Mouse (Mus musculus): ENCODE results near the gene Ipo8. TPM values are rescaled to one million over a fixed set of nuclear protein-coding genes. Genes with fewer than 3 reads are reported as not detected.
A peak's percentile ranks its signal among the peaks of the same experiment; 100 is the strongest.

Ipo8 gene
- total RNA-seq, 1 experiment: 35.8 TPM

DNA sequence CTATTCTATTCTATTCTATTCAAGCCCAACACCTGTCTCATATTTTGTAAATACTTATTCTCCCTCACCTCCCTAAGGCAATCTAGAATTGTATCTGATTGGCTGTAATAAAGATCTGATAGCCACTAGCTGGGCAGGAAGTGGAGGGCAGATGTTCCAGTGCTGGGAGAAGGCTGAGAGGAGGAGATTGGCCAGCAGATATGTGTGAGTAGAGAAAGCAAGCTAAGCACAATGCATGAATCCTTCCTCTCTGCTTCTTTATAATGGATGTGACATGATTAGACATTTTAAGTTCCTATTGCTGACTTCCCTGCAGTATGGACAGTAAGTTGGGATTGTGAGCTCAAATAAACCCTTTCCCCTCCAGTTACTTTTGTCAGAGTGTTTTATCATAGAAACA, 7.2 kb upstream of the Ipo8 start:
- H3K9me3 ChIP-seq (ENCODE audit: control insufficient read depth, insufficient read depth, low read depth, low read length): no peaks in the 10 kb centered on the region
- peaks cover 2% of the 10 kb centered on the region; the same call in 1 of the 2 replicates for H3K36me3 ChIP-seq (ENCODE audit: control insufficient read depth, insufficient read depth, low read length, poor library complexity, severe bottlenecking)
- no peak overlapping the region for H3K9ac ChIP-seq (ENCODE audit: insufficient read depth, low read depth, low read length, poor library complexity, severe bottlenecking)
- DNase-seq (ENCODE audit: low read depth, low spot score): no peak
- no peak overlapping the region for H3K27ac ChIP-seq (ENCODE audit: insufficient read depth, low read depth, low read length, poor library complexity, severe bottlenecking)
- H3K4me3 ChIP-seq (ENCODE audit: insufficient read depth in 1 of 2, low read depth in 1 of 2, low read length in 2 of 2, poor library complexity in 1 of 2, severe bottlenecking in 1 of 2): no peak overlapping the region
- TF ChIP-seq HCFC1 (IDR thresholded peaks at IDR 0.05; ENCODE audit: borderline replicate concordance, insufficient read depth, low read length): no peak
- no peak for TF ChIP-seq ZC3H11A (IDR thresholded peaks at IDR 0.05; ENCODE audit: borderline replicate concordance, low read depth, low read length)
- no peak for TF ChIP-seq CHD2 (IDR thresholded peaks at IDR 0.05; ENCODE audit: low read depth, low read length)
- H3K4me1 ChIP-seq (ENCODE audit: control insufficient read depth in 2 of 2, insufficient read depth in 2 of 2, low read length in 2 of 2, poor library complexity in 1 of 2): no peaks in the 10 kb centered on the region
- in situ Hi-C loops (cut with MboI; ENCODE audit: low sequenced_read_pairs in 2 of 2, unreplicated experiment in 2 of 2): no loop called here

DNA sequence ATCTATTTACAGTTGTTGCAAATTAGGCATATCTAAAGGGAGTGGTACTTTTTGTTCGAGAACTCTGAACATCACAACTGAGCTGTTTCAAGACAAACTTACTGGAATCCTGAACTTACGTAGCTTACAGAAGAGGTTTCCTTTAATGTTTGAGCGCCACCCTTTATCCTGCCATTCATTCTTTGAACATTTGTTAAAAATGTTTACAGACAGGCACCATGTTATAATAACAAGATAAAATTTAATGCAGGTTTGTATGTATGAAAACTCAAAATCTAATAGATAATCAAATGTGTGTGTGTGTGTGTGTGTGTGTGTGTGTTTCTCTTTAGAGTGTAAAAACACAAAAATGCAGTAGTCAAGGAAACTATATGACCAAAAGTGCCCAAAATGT, 458 bp upstream of the Ipo8 start:
- in situ Hi-C loops (cut with MboI; ENCODE audit: low sequenced_read_pairs in 2 of 2, unreplicated experiment in 2 of 2): no loop called here
- Histone ChIP-seq H3K4me3 (ENCODE audit: insufficient read depth in 1 of 2, low read depth in 1 of 2, low read length in 2 of 2, poor library complexity in 1 of 2, severe bottlenecking in 1 of 2) (peak overlapping the region; percentile 80 to 90), H3K27ac (ENCODE audit: insufficient read depth, low read depth, low read length, poor library complexity, severe bottlenecking) (no peak overlapping the region; the same call in 1 of the 2 replicates), H3K9me3 (ENCODE audit: control insufficient read depth, insufficient read depth, low read depth, low read length) (no peaks in the 10 kb centered on the region), H3K4me1 (ENCODE audit: control insufficient read depth in 2 of 2, insufficient read depth in 2 of 2, low read length in 2 of 2, poor library complexity in 1 of 2) (0 out of 4 replicates have a peak, but pooled peaks cover 0 to 2% of the 10 kb centered on the region in 2 experiments), H3K36me3 (ENCODE audit: control insufficient read depth, insufficient read depth, low read length, poor library complexity, severe bottlenecking) (no peaks in the 10 kb centered on the region), H3K9ac (ENCODE audit: insufficient read depth, low read depth, low read length, poor library complexity, severe bottlenecking) (peak overlapping the region; percentile 46; the same call in 1 of the 2 replicates)
- no peak for DNase-seq (ENCODE audit: low read depth, low spot score)
- TF ChIP-seq ZNF384 (IDR thresholded peaks at IDR 0.05; ENCODE audit: low read depth, low read length): no peak
- no peak for TF ChIP-seq HCFC1 (IDR thresholded peaks at IDR 0.05; ENCODE audit: borderline replicate concordance, insufficient read depth, low read length)
- TF ChIP-seq MAFK (IDR thresholded peaks at IDR 0.05; ENCODE audit: insufficient read depth, low read depth, low read length): no peak
- no peak for TF ChIP-seq ZC3H11A (IDR thresholded peaks at IDR 0.05; ENCODE audit: borderline replicate concordance, low read depth, low read length)
- TF ChIP-seq CHD2 (IDR thresholded peaks at IDR 0.05; ENCODE audit: low read depth, low read length): no peak

DNA sequence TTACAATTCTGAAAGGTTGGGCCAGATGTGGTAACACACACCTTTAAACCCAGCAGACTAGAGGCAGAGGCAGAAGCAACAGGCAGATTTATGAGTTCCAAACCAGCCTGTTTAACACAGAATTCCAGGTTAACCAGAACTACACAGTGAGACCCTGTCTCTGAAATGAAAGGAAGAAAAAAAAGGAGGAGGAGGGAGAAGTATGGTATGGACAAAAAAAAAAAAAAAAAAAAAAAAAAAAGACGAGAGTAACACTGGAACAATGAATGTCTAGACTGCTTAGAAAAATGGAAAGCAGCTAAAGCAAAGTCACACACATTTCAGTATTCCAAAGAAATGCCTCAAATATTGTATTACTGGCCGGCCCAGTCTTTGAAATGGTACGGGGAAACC, 916 bp downstream of the Ipo8 start:
- no peaks in the 10 kb centered on the region for H3K9me3 ChIP-seq (ENCODE audit: control insufficient read depth, insufficient read depth, low read depth, low read length)
- no peak for TF ChIP-seq MAFK (IDR thresholded peaks at IDR 0.05; ENCODE audit: insufficient read depth, low read depth, low read length)
- no peak for TF ChIP-seq ZC3H11A (IDR thresholded peaks at IDR 0.05; ENCODE audit: borderline replicate concordance, low read depth, low read length)
- no peak for TF ChIP-seq ZNF384 (IDR thresholded peaks at IDR 0.05; ENCODE audit: low read depth, low read length)
- H3K27ac ChIP-seq (ENCODE audit: insufficient read depth, low read depth, low read length, poor library complexity, severe bottlenecking): no peak overlapping the region
- no peaks in the 10 kb centered on the region for H3K36me3 ChIP-seq (ENCODE audit: control insufficient read depth, insufficient read depth, low read length, poor library complexity, severe bottlenecking)
- H3K4me3 ChIP-seq (ENCODE audit: insufficient read depth in 1 of 2, low read depth in 1 of 2, low read length in 2 of 2, poor library complexity in 1 of 2, severe bottlenecking in 1 of 2): peak overlapping the region; percentile 80 to 90
- H3K4me1 ChIP-seq (ENCODE audit: control insufficient read depth in 2 of 2, insufficient read depth in 2 of 2, low read length in 2 of 2, poor library complexity in 1 of 2): 0 out of 4 replicates have a peak, but pooled peaks cover 2% of the 10 kb centered on the region in 2 experiments
- in situ Hi-C loops (cut with MboI; ENCODE audit: low sequenced_read_pairs in 2 of 2, unreplicated experiment in 2 of 2): no loop called here
- DNase-seq (ENCODE audit: low read depth, low spot score): no peak
- peak overlapping the region; percentile 85 for H3K9ac ChIP-seq (ENCODE audit: insufficient read depth, low read depth, low read length, poor library complexity, severe bottlenecking)

DNA sequence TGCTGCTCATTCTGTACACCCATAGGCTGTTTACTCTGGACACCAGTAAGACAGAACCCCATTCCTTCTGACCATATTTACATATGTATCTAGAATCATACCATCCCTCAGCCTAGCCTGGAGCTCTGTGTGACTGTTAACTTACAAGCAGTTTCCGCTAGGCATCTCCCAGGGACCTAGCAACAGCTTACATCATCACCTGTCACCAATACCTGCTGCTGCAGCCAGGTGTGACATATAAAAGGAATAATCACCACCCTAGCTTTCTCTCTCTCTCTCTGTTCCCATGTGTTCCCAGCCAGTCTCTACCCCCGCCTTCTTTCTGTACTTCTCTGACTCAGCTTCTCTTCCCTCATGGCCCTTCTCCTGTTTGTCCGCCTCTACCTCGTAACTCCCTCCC, 5.1 kb downstream of the Ipo8 start:
- H3K36me3 ChIP-seq (ENCODE audit: control insufficient read depth, insufficient read depth, low read length, poor library complexity, severe bottlenecking): no peaks in the 10 kb centered on the region
- H3K4me1 ChIP-seq (ENCODE audit: control insufficient read depth in 2 of 2, insufficient read depth in 2 of 2, low read length in 2 of 2, poor library complexity in 1 of 2): 0 out of 4 replicates have a peak, but pooled peaks cover 0 to 2% of the 10 kb centered on the region in 2 experiments
- no peak overlapping the region for H3K9ac ChIP-seq (ENCODE audit: insufficient read depth, low read depth, low read length, poor library complexity, severe bottlenecking)
- DNase-seq (ENCODE audit: low read depth, low spot score): no peak
- no peak overlapping the region for H3K27ac ChIP-seq (ENCODE audit: insufficient read depth, low read depth, low read length, poor library complexity, severe bottlenecking)
- in situ Hi-C loops (cut with MboI; ENCODE audit: low sequenced_read_pairs in 2 of 2, unreplicated experiment in 2 of 2): no loop called here
- H3K4me3 ChIP-seq (ENCODE audit: insufficient read depth in 1 of 2, low read depth in 1 of 2, low read length in 2 of 2, poor library complexity in 1 of 2, severe bottlenecking in 1 of 2): no peak overlapping the region
- no peaks in the 10 kb centered on the region for H3K9me3 ChIP-seq (ENCODE audit: control insufficient read depth, insufficient read depth, low read depth, low read length)
- TF ChIP-seq MAFK (IDR thresholded peaks at IDR 0.05; ENCODE audit: insufficient read depth, low read depth, low read length): no peak
- no peak for TF ChIP-seq CHD2 (IDR thresholded peaks at IDR 0.05; ENCODE audit: low read depth, low read length)
- no peak for TF ChIP-seq ZC3H11A (IDR thresholded peaks at IDR 0.05; ENCODE audit: borderline replicate concordance, low read depth, low read length)
- TF ChIP-seq ZNF384 (IDR thresholded peaks at IDR 0.05; ENCODE audit: low read depth, low read length): no peak
- TF ChIP-seq HCFC1 (IDR thresholded peaks at IDR 0.05; ENCODE audit: borderline replicate concordance, insufficient read depth, low read length): no peak
